Mouse (Mus musculus) G1E (cell line): ENCODE data around the gene Klf15. TPM values are rescaled to one million over a fixed set of nuclear protein-coding genes. Genes with fewer than 3 reads are reported as not detected.

ENCODE experiments used
- ATAC-seq: 2 replicates; pipeline ENCODE4 v1.8.0; 2016; ENCODE audit warnings: mild to moderate bottlenecking; ENCODE audit not compliant: insufficient number of reproducible peaks, poor library complexity, low FRiP score, severe bottlenecking; ENCODE audit errors: extremely low read depth
- DNase-seq: peaks from one replicate; pipeline ENCODE4 v3.0.0; 2012; ENCODE audit warnings: low spot score
- H3K27me3 ChIP-seq: 2 replicates; pipeline ENCODE4 v1.6.1; 2012; ENCODE audit warnings: mild to moderate bottlenecking, low read length, inconsistent platforms; ENCODE audit not compliant: insufficient read depth
- H3K36me3 ChIP-seq: replicated peaks from 2 replicates; pipeline ENCODE3; 2012; ENCODE audit warnings: mild to moderate bottlenecking, inconsistent platforms
- H3K4me1 ChIP-seq: 2 replicates; pipeline ENCODE4 v1.6.1; 2012; ENCODE audit warnings: low read depth, low read length, inconsistent platforms, mixed read lengths; ENCODE audit not compliant: insufficient read depth
- H3K4me3 ChIP-seq: 2 replicates; pipeline ENCODE4 v1.5.1; 2012; ENCODE audit warnings: low read depth, mild to moderate bottlenecking, inconsistent platforms, low read length, moderate library complexity, mixed read lengths
- H3K9me3 ChIP-seq: replicated peaks from 2 replicates; pipeline ENCODE4 v1.6.1; 2012; ENCODE audit warnings: inconsistent platforms
- CTCF ChIP-seq: IDR thresholded peaks from 2 replicates; pipeline ENCODE4 v1.5.1; 2012; ENCODE audit warnings: low read depth, low read length, inconsistent platforms, mixed read lengths
- GATA1 ChIP-seq: IDR thresholded peaks from 2 replicates; pipeline ENCODE4 v1.6.1; 2012; ENCODE audit warnings: borderline replicate concordance, low read length, inconsistent platforms, mixed read lengths
- GATA2 ChIP-seq: IDR thresholded peaks from 2 replicates; pipeline ENCODE4 v1.6.1; 2012; ENCODE audit warnings: low read depth, low read length, inconsistent platforms, borderline replicate concordance
- POLR2AphosphoS5 ChIP-seq: IDR thresholded peaks from 2 replicates; pipeline ENCODE4 v1.6.1; 2012; ENCODE audit warnings: low read depth, low read length, inconsistent platforms; ENCODE audit not compliant: insufficient replicate concordance
- TAL1 ChIP-seq: conservative IDR thresholded peaks from 2 replicates; pipeline ENCODE4 v1.6.1; 2012; ENCODE audit warnings: low read depth, low read length, inconsistent platforms, mixed read lengths
- polyA plus RNA-seq: library from polyadenylated mRNA; stranded (reverse); fragments of >175 nt; gene quantifications from 2 replicates; pipeline ENCODE4 v1.2.3, GENCODE M21; 2012
- total RNA-seq, 2 experiments: library from RNA; stranded (forward) in 1 of 2; stranded (reverse) in 1 of 2; fragments of 200-1000 nt in 1 of 2; fragments of >200 nt in 1 of 2; fragmentation: Nextera tagmentation in 1 of 2; gene quantifications; 2 replicates each; pipeline ENCODE4 v1.2.3; 2014 to 2017

The Klf15 gene
- total and polyA plus RNA-seq, 3 experiments: 0.05 TPM; not detected in 2

DNA sequence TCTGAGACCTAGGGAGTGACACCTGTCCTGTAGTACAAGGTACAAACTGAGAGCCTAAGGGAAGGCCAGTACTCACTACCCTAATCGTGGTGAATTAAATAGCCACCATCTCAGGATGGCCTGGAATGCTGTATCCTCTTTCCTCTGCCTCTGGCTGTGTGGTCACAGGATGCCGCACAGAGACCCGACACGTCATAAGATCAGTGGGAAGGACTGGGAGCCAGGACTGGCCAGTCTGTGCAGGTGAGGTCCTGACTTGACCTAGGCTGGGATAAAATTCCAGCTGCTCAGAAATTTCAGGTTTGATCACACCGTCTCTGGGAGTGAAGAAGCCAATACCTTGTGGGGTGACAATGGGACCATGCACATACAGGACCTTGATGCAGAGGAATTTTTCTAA lies 10.9 kb upstream of the Klf15 start:
- H3K4me1 ChIP-seq: no peaks in the 10 kb centered on the region
- no peak for ATAC-seq

DNA sequence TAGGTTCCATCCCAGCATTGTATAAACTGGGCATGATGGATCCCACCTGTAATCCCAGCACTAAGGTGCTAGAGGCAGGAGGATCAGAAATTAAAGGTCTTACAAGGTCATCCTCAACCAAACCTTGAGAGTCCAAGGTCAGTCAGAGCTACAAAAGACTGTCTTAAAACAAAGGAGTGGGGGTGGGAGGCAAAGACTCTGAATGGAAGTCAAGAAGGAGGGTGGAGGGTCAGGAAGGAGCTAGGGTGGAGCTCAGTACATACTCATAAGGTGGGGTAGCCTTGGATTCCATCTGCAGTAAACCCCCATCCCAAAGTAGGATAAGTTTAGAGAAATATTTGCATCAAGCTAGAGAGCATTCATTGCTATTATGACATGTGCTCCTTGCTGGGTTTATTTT lies 9.8 kb upstream of the Klf15 start:
- Histone ChIP-seq H3K4me1 (no peaks in the 10 kb centered on the region), H3K36me3 (no peaks in the 10 kb centered on the region), H3K9me3 (no peaks in the 10 kb centered on the region), H3K4me3 (no peak overlapping the region), H3K27me3 (peaks cover 38% of the 10 kb centered on the region)
- DNase-seq (no peak), ATAC-seq (no peak)
- TF ChIP-seq GATA1 (no peak), GATA2 (no peak), POLR2AphosphoS5 (no peak), CTCF (no peak), TAL1 (no peak)

More for the DNA sequence above, 10.9 kb upstream of the Klf15 start:
- DNase-seq: no peak
- Histone ChIP-seq H3K27me3 (peaks cover 39% of the 10 kb centered on the region), H3K9me3 (no peaks in the 10 kb centered on the region), H3K4me3 (no peak overlapping the region), H3K36me3 (no peaks in the 10 kb centered on the region)
- TF ChIP-seq GATA1 (no peak), GATA2 (no peak), POLR2AphosphoS5 (no peak), TAL1 (no peak), CTCF (no peak)

DNA sequence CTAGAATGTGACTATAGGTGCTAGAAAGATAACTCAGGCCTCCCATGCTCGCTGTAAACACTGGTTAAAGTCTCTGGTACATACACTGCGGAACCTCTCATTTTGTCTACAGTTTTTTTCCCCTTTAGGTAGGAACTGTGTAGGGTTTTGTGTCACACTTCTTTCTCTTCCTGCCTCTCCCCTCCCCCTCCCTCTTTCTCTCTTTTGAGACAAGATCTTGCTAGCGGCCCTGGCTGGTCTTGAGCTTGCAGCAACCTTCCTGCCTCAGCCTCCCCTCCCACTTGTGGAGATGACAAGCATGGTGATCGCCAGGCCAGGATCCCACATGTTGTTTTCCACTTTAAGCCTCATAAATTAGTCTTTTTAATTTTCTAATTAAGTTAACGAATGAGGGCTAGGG lies 8.6 kb upstream of the Klf15 start:
- Histone ChIP-seq H3K4me1 (no peaks in the 10 kb centered on the region), H3K9me3 (no peaks in the 10 kb centered on the region), H3K27me3 (peaks cover 33% of the 10 kb centered on the region), H3K4me3 (no peak overlapping the region), H3K36me3 (no peaks in the 10 kb centered on the region)
- DNase-seq (no peak), ATAC-seq (no peak)
- TF ChIP-seq TAL1 (no peak), POLR2AphosphoS5 (no peak), GATA1 (no peak), GATA2 (no peak), CTCF (no peak)

DNA sequence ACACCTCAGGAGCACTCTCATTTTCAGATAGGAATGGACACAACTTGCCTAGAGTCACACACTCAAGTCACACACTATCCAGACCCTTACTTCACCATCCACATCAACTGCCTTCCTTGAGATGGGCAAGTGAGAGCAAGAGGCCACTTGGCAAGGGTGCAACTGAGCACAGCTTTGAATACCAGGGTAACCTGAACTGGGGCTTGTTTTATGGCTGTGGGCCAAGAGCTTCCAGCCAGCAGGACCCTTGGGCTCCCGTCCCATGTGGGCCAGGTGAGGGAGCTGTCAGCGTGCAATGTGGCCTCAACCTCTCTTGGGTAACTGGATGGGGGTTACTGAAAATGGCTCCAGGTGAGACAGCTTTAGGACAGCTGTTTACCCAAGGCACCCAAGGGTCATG lies 5.0 kb upstream of the Klf15 start:
- H3K27me3 ChIP-seq: peaks cover 19% of the 10 kb centered on the region
- no peaks in the 10 kb centered on the region for H3K36me3 ChIP-seq

DNA sequence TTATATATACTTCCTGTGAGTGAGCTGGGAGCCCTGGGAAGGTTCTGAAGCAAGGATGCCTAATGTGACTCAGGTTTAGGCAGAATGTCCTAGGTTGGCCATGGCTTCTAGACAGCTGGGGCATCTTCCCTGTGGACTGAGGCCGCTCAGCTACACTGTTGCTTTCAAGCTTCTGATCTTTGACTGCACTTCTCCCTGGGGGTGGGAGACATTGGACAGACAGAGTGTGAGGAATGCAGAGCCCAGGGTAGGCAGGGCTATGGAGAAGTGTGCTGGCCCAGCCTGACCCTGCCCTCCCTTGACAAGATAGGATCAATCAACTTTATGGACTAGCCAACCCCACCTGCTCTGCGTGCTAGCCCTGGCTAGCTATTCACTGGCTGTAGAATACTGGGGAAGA lies 1.2 kb upstream of the Klf15 start:
- Histone ChIP-seq H3K9me3 (peaks cover 9% of the 10 kb centered on the region), H3K4me3 (no peak overlapping the region), H3K27me3 (peaks cover 21% of the 10 kb centered on the region), H3K36me3 (no peaks in the 10 kb centered on the region), H3K4me1 (no peaks in the 10 kb centered on the region)
- no peak for TF ChIP-seq CTCF
- no peak for TF ChIP-seq TAL1
- no peak for TF ChIP-seq GATA1
- no peak for TF ChIP-seq POLR2AphosphoS5
- no peak for TF ChIP-seq GATA2
- DNase-seq (no peak), ATAC-seq (no peak)

More for the DNA sequence above, 5.0 kb upstream of the Klf15 start:
- Histone ChIP-seq H3K9me3 (peaks cover under 1% of the 10 kb centered on the region; the same call in 1 of the 2 replicates), H3K4me1 (no peaks in the 10 kb centered on the region), H3K4me3 (no peak overlapping the region)
- DNase-seq (no peak), ATAC-seq (no peak)
- TF ChIP-seq CTCF (no peak), GATA2 (no peak), GATA1 (no peak), POLR2AphosphoS5 (no peak), TAL1 (no peak)

DNA sequence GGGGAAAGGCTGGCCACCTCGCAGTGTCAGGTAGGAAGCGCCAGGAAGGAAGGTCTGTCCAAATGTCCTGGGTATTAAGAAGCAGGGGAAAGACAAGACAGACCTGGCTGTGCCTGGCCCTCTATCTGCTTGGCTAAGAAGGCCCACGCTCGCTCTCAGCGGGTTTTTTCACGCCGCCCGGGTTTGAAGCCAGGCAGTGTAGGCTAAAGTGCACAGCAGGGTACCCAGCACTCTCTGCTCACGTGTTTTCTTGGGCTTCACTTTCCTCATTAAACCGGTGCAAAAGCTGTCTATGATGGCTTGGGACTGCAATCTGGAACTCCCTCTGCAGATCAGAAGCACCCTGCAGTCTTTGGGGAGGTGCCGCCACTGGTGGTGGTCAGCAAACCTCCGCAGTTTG lies 605 bp upstream of the Klf15 start:
- no peak for TF ChIP-seq TAL1
- Histone ChIP-seq H3K4me1 (no peaks in the 10 kb centered on the region), H3K27me3 (peaks cover 21% of the 10 kb centered on the region), H3K9me3 (peaks cover 9% of the 10 kb centered on the region), H3K36me3 (no peaks in the 10 kb centered on the region), H3K4me3 (no peak overlapping the region)
- no peak for DNase-seq
- ATAC-seq: no peak

DNA sequence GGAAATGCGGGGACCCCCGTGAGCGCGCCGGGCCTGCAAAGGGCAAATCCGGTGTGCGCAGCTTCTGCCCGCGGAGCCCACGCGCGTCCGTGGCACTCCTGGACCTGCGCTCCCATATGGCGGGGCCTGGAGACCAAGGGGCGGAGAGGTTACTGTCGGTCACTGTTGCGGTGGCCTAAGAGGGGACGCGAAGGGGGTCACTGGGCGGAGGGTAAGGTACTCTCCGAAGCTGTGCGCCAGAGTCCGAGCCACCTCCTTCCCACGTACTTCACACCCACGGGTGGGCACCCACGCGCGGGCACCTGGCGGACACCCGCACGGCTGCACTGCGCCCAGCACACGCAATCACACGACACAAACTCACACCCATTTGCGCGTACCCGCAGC lies 458 bp downstream of the Klf15 start:
- Histone ChIP-seq H3K4me3 (peak overlapping the region; percentile 20; the same call in 1 of the 2 replicates), H3K9me3 (peaks cover 9% of the 10 kb centered on the region), H3K36me3 (no peaks in the 10 kb centered on the region), H3K27me3 (peaks cover 11% of the 10 kb centered on the region; the same call in 1 of the 2 replicates), H3K4me1 (no peaks in the 10 kb centered on the region)
- TF ChIP-seq POLR2AphosphoS5 (no peak), TAL1 (no peak), CTCF (no peak)
- DNase-seq: no peak
- ATAC-seq: no peak
